Mouse (Mus musculus) testis, adult 2 months (tissue): ENCODE data around the gene Abt1.
"Not testable (repeated sequence)": the region's sequence is repeated elsewhere in the genome, so short reads cannot be mapped to it uniquely, and the experiment has no call there.

Source experiments
- CTCF ChIP-seq: fragments of 200-500 bp; IDR thresholded peaks from 2 replicates; pipeline ENCODE4 v1.5.1; 2012; ENCODE audit warnings: low read depth, mild to moderate bottlenecking, inconsistent platforms, low read length, moderate library complexity; ENCODE audit not compliant: control insufficient read depth, insufficient read depth, insufficient replicate concordance
- POLR2A ChIP-seq: fragments of 200-500 bp; IDR thresholded peaks from 2 replicates; pipeline ENCODE4 v1.6.1; 2012; ENCODE audit warnings: low read depth, mild to moderate bottlenecking, inconsistent platforms, low read length, moderate library complexity; ENCODE audit not compliant: control insufficient read depth

GRCm38 (mm10) chr13:23396913-23397312, 26.8 kb downstream of the Abt1 start:
- not testable (repeated sequence) for TF ChIP-seq POLR2A, CTCF
